Mouse (Mus musculus) embryonic facial prominence, embryonic 14.5 days (tissue): ENCODE results near the gene Prdx5. TPM values are rescaled to one million over a fixed set of nuclear protein-coding genes. Genes with fewer than 3 reads are reported as not detected.
"Not testable (repeated sequence)": the region's sequence is repeated elsewhere in the genome, so short reads cannot be mapped to it uniquely, and the experiment has no call there.

Experiments
- ATAC-seq: fragments of 200-750 bp; cut with Nextera tagmentation; 2 replicates; pipeline ENCODE4 v1.8.0; 2017; ENCODE audit warnings: low read depth, moderate number of reproducible peaks, moderate TSS enrichment
- DNase-seq: peaks from one replicate; pipeline ENCODE4 v3.0.0-alpha.2; 2015; ENCODE audit warnings: low spot score
- H3K27ac ChIP-seq: fragments of 300-500 bp; sonication (generic); replicated peaks from 2 replicates; pipeline ENCODE4 v1.5.1; 2014; ENCODE audit warnings: low read depth, mild to moderate bottlenecking, low read length, moderate library complexity
- H3K27me3 ChIP-seq: fragments of 300-500 bp; sonication (generic); replicated peaks from 2 replicates; pipeline ENCODE4 v1.6.1; 2014; ENCODE audit warnings: low read length; ENCODE audit not compliant: control insufficient read depth, insufficient read depth
- H3K36me3 ChIP-seq: fragments of 300-500 bp; sonication (generic); 2 replicates; pipeline ENCODE4 v1.6.1; 2014; ENCODE audit warnings: low read length, mixed read lengths; ENCODE audit not compliant: control insufficient read depth, insufficient read depth
- H3K4me1 ChIP-seq: fragments of 300-500 bp; sonication (generic); 2 replicates; pipeline ENCODE4 v1.6.1; 2014; ENCODE audit warnings: antibody characterized with exemption, low read length; ENCODE audit not compliant: control insufficient read depth, insufficient read depth
- H3K4me2 ChIP-seq: fragments of 300-500 bp; sonication (generic); 2 replicates; pipeline ENCODE4 v1.6.1; 2014; ENCODE audit warnings: low read depth, mild to moderate bottlenecking, low read length, moderate library complexity, mixed read lengths
- H3K4me3 ChIP-seq: fragments of 300-500 bp; sonication (generic); 2 replicates; pipeline ENCODE4 v1.5.1; 2014; ENCODE audit warnings: low read depth, mild to moderate bottlenecking, low read length
- H3K9ac ChIP-seq: fragments of 300-500 bp; sonication (generic); 2 replicates; pipeline ENCODE4 v1.6.1; 2014; ENCODE audit warnings: low read depth, mild to moderate bottlenecking, low read length, moderate library complexity, mixed read lengths
- H3K9me3 ChIP-seq: fragments of 300-500 bp; sonication (generic); 2 replicates; pipeline ENCODE4 v1.6.1; 2016; ENCODE audit warnings: low read length; ENCODE audit not compliant: control insufficient read depth
- WGBS: fragments of 180-500 bp; shearing (Covaris S2); extraction: QIAGEN DNeasy Blood & Tissue Kit; methylation state at CpG from one replicate; pipeline ENCODE4 v1.1.7; 2014; 5-methylcytosine and 5-hydroxymethylcytosine counted together
- polyA plus RNA-seq: library from polyadenylated mRNA; unstranded; fragments of >200 nt; fragmentation: Nextera tagmentation; extraction: Ambion mirVana; gene quantifications from 2 replicates; pipeline ENCODE4 v1.2.1, GENCODE M21; 2014

The Prdx5 gene
- polyA plus RNA-seq, 1 experiment from 2014 or later, result 243 TPM

DNA sequence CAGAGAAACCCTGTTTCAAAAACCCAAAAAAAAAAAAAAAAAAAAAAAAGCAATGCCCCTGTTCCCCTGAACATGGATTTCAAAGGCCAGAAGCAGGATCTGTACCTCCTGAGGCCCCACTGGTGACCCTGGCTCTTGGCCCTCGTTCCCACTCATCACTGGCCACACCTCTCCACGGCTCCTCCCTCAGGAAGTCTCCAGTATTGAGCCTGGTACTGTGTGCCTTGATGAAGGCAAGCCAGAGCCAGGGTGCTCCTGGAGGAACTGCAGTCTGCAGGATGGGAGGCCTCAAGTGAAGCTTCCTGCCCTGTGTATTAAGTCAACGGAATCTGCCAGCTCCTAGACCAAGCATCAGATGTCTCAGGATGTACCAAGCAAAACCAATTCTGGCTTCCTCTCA is 3.7 kb downstream of the Prdx5 start:
- ATAC-seq, result no peak

DNA sequence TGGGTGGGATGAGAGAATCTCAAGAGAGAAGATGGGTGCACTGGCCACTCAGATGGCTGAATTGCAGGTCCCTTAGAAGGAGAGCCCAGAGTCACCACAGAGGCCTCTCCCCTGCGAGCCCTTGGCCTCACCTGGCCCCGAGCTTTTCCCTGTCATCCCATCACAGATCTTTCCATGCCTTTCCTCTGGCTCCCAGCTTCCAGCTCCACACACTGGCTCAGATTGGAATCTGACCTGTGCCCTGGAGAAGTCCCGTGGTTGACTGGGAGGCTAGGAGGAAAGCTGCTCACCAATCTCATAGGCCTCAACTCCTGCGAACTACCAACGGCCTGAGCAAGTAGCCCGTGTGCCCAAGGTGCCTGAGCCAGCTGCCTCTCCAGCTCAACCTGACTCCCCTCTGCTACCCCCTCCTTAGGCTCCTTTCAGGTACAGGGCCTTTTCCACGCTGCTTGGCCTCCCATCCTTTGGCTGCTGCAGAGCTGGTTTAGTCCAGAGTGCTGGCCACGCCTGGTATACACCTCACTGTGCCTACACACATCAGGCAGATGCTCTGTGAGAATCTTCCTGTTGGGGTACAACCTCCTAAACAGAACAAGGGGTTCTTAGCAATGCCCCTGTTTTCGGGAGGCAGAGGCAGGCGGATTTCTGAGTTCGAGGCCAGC is 4.3 kb downstream of the Prdx5 start:
- H3K4me1 ChIP-seq, result peaks cover 14% of the 10 kb centered on the region; the same call in 1 of the 2 replicates
- H3K27ac ChIP-seq, result no peak overlapping the region
- no peaks in the 10 kb centered on the region for H3K9me3 ChIP-seq
- no peak for DNase-seq
- peaks cover 20% of the 10 kb centered on the region for H3K36me3 ChIP-seq
- no peak overlapping the region for H3K9ac ChIP-seq
- 95% methylated on average over 10 of the region's 11 CpGs for WGBS
- H3K4me3 ChIP-seq, result no peak overlapping the region
- no peaks in the 10 kb centered on the region for H3K27me3 ChIP-seq
- ATAC-seq, result no peak
- no peak overlapping the region for H3K4me2 ChIP-seq

More for the DNA sequence above, 3.7 kb downstream of the Prdx5 start:
- H3K36me3 ChIP-seq, result peaks cover 24% of the 10 kb centered on the region
- no peak for DNase-seq
- no peak overlapping the region for H3K4me2 ChIP-seq
- no peaks in the 10 kb centered on the region for H3K9me3 ChIP-seq
- H3K9ac ChIP-seq, result no peak overlapping the region
- WGBS, result 82% methylated on average over 3 of the region's 3 CpGs
- no peak overlapping the region for H3K4me3 ChIP-seq
- H3K27me3 ChIP-seq, result no peaks in the 10 kb centered on the region
- peaks cover 14% of the 10 kb centered on the region; the same call in 1 of the 2 replicates for H3K4me1 ChIP-seq
- H3K27ac ChIP-seq, result no peak overlapping the region

DNA sequence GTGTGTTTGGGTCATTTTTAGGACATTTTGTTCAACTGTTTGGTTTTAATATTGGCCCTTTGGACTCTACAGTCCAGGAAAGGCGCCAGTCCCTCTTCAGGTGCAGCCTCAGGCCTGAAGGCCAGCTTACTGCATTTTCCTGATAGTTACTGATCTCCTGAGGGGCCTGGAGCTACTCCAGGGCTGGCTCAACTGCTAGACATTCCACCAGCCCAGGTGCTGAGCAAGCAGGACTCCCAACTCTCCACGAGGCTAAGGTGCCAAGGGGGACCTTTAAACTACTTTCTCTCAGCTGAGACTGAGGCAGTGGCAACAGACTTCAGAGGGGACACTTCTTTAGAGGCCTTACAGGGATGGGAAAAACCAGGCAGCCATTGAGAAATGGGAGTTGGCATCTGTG is 5.1 kb downstream of the Prdx5 start:
- 84% methylated on average over 2 of the region's 2 CpGs for WGBS
- Histone ChIP-seq H3K9ac (no peak overlapping the region), H3K27me3 (no peaks in the 10 kb centered on the region), H3K4me2 (no peak overlapping the region), H3K27ac (no peak overlapping the region), H3K9me3 (no peaks in the 10 kb centered on the region), H3K36me3 (peaks cover 20% of the 10 kb centered on the region), H3K4me3 (no peak overlapping the region), H3K4me1 (peaks cover 14% of the 10 kb centered on the region; the same call in 1 of the 2 replicates)
- ATAC-seq (no peak), DNase-seq (no peak)

DNA sequence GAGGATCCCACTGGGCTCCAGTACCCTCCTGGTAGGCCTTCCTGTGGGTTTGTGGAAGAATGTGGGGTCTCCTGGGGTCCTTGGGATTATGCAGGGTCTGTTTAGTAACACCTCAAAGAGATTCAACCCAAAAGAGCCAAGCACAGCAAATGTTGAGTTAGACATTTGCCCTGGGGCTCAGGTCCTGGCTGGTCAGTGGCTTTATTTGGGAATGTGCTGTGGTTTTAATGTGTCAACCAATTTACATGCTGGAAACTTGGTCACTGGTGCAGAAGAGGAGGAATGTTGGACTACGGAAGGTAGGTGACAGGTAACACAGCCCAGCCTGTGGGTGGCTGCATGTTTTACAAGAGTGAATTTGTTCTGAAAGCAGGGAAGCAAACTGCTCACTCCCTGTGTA is 6.9 kb downstream of the Prdx5 start:
- 96% methylated on average over 1 of the region's 1 CpGs for WGBS
- no peaks in the 10 kb centered on the region for H3K9me3 ChIP-seq
- H3K27ac ChIP-seq, result no peak overlapping the region
- H3K36me3 ChIP-seq, result peaks cover 20% of the 10 kb centered on the region
- H3K4me2 ChIP-seq, result no peak overlapping the region
- ATAC-seq, result no peak
- H3K9ac ChIP-seq, result no peak overlapping the region
- no peaks in the 10 kb centered on the region for H3K27me3 ChIP-seq
- H3K4me3 ChIP-seq, result no peak overlapping the region
- DNase-seq, result no peak
- 0 out of 2 replicates have a peak, but pooled peaks cover 8% of the 10 kb centered on the region for H3K4me1 ChIP-seq

DNA sequence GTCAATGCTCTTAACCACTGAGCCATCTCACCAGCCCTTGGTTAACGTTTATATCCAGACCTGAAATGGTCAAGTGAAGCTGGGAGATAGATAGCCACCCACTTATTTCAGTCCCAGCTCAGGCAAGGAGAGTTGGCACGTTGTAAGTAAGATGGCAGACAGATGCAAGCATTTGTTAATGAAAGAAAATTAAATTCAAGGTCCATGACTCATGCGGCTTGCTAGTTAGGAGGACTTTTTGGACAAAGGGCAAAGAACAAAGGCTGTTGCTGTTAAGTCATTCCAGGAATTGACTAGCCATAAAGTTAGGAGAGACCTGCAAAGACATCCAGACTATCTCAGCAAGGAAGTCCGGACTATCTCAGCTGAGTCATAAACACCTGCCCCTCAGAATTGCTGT is 10.3 kb downstream of the Prdx5 start:
- H3K9ac ChIP-seq, result no peak overlapping the region
- no peak overlapping the region for H3K27ac ChIP-seq
- H3K27me3 ChIP-seq, result no peaks in the 10 kb centered on the region
- no peaks in the 10 kb centered on the region for H3K4me1 ChIP-seq
- no peak overlapping the region for H3K4me3 ChIP-seq
- 87% methylated on average over 4 of the region's 4 CpGs for WGBS
- H3K4me2 ChIP-seq, result no peak overlapping the region
- 0 out of 2 replicates have a peak, but pooled peaks cover 3% of the 10 kb centered on the region for H3K9me3 ChIP-seq
- ATAC-seq, result no peak
- no peak for DNase-seq
- H3K36me3 ChIP-seq, result no peaks in the 10 kb centered on the region

DNA sequence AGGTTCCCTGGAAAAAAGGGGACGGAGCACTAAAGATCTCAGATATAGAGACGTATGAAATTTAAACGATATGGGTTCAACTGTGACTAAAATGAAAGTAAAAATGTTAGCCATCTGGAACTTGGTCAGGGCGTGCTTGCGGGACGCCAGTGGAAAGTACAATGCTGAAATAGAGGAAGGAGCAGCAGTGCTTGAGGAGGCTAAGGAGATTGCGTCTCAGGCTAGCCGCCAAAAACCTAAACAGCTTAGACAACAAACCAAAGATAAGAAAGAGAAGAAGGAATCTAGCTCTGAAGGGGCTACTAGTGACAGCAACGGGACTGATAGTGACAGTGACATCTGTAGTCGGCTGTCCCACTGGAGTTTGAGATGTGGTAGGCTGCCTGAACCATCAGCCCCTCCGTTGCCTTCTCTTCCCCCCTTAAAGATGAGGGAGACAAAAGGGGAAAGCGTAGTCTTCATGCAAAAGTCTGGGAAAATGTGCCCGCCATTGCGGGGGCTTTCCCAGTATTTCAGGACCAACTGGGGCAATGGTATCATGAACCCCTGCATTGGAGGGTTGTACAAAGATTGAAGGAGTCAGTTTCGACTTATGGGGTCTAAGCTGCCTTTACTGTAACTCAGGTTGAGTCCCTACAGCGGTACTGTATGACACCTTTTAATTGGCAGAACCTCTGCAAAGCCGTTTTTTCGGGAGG is 14.1 kb downstream of the Prdx5 start:
- not testable (repeated sequence) for H3K27me3 ChIP-seq, H3K4me3 ChIP-seq, H3K27ac ChIP-seq, H3K9me3 ChIP-seq, H3K9ac ChIP-seq, DNase-seq, H3K4me1 ChIP-seq, H3K4me2 ChIP-seq, ATAC-seq, H3K36me3 ChIP-seq
- WGBS, result 86% methylated on average over 18 of the region's 18 CpGs

DNA sequence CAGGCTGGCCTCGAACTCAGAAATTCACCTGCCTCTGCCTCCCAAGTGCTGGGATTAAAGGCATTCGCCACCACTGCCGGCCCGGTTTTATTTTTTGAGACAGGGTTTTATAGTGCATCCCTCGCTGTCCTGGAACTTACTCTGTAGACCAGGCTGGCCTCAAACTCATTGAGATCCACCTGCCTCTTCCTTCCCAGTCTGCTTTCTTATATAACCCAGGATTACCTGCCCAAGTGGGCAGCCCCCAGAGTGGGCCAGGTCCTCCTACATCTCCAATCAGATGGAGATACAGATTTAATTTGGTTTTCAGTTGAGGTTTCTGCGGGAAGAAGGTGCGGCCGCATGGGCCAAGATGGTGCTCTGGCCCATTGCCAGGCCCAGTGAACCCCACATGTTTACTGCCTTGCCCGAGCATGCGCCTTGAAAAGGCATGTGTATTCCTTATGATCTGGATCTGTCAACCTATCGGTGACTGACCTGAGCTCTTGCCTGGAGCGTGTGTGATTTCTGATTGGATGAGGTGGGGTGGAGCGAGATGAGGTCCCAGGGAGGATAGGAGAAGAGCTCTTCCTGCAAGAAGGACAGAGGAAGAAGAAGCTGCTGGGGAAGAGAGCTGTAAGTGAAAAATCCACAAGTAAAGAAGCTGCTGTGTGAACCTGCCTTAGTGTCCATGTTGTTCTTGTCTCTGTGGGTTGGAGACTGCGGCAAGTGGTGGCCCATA is 16.0 kb downstream of the Prdx5 start:
- H3K9ac ChIP-seq, result no peak overlapping the region
- H3K4me3 ChIP-seq, result no peak overlapping the region
- H3K9me3 ChIP-seq, result 0 out of 2 replicates have a peak, but pooled peaks cover 3% of the 10 kb centered on the region
- DNase-seq (no peak), ATAC-seq (no peak)
- no peaks in the 10 kb centered on the region for H3K4me1 ChIP-seq
- H3K27ac ChIP-seq, result no peak overlapping the region
- WGBS, result 90% methylated on average over 14 of the region's 14 CpGs
- no peak overlapping the region for H3K4me2 ChIP-seq
- no peaks in the 10 kb centered on the region for H3K27me3 ChIP-seq
- H3K36me3 ChIP-seq, result no peaks in the 10 kb centered on the region

DNA sequence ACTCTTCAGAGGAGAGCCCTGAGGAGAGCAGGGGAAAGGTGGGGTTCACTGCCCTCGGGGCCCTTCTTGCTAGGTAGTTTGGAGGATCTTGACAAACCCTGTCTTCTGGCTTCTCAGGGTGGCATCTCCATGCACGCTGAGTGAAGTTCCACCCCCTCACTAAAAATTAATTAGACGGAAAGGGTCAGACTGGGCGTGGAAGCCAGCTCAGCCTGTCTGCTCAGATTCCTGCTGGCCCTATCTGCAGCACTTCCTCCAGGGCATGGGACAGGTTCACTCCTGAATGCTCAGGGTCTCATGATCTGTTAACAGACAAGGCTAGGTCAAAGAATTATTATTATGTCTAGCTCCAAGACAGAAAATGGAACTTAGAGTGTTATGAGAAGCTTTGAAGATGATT is 17.4 kb downstream of the Prdx5 start:
- 0 out of 2 replicates have a peak, but pooled peaks cover 3% of the 10 kb centered on the region for H3K9me3 ChIP-seq
- no peak overlapping the region for H3K4me3 ChIP-seq
- no peaks in the 10 kb centered on the region for H3K27me3 ChIP-seq
- H3K4me1 ChIP-seq, result no peaks in the 10 kb centered on the region
- no peak overlapping the region for H3K9ac ChIP-seq
- 55% methylated on average over 4 of the region's 4 CpGs for WGBS
- no peak overlapping the region for H3K4me2 ChIP-seq
- DNase-seq, result peak; percentile 26
- no peak overlapping the region for H3K27ac ChIP-seq
- ATAC-seq, result no peak
- H3K36me3 ChIP-seq, result no peaks in the 10 kb centered on the region
